Mouse (Mus musculus): ENCODE measurements around the gene Tdgf1. TPM values are rescaled to one million over a fixed set of nuclear protein-coding genes. Genes with fewer than 3 reads are reported as not detected.

Tdgf1 gene
- total RNA-seq, 2 experiments from 2014 or later: not detected

- peak; percentile 80 to 85 for DNase-seq (ENCODE audit: low spot score in 2 of 2)
Observed at GRCm38 (mm10) chr9:110953550-110954461, 7.8 kb upstream of the Tdgf1 start.

GRCm38 (mm10) chr9:110952931-110953549, 7.1 kb upstream of the Tdgf1 start:
- DNase-seq (ENCODE audit: low spot score in 2 of 2): no peak

GRCm38 (mm10) chr9:110952398-110952797, 6.4 kb upstream of the Tdgf1 start:
- DNase-seq (ENCODE audit: low spot score in 2 of 2): no peak

GRCm38 (mm10) chr9:110951866-110952265, 5.9 kb upstream of the Tdgf1 start:
- DNase-seq (ENCODE audit: low spot score in 2 of 2): no peak

- no peak for DNase-seq (ENCODE audit: low spot score in 2 of 2)
Observed at GRCm38 (mm10) chr9:110951397-110951796, 5.4 kb upstream of the Tdgf1 start, which contains the start of gene Lrrc2. Gene Lrrc2, plus strand, starts transcription at chr9:110951545.

- DNase-seq (ENCODE audit: low spot score in 2 of 2): no peak
Observed at GRCm38 (mm10) chr9:110950109-110950508, 4.2 kb upstream of the Tdgf1 start.

GRCm38 (mm10) chr9:110948813-110949310, 2.9 kb upstream of the Tdgf1 start:
- no peak for DNase-seq (ENCODE audit: low spot score in 2 of 2)

GRCm38 (mm10) chr9:110947900-110948299, 1.9 kb upstream of the Tdgf1 start:
- DNase-seq (ENCODE audit: low spot score in 2 of 2): no peak

- no peak for DNase-seq (ENCODE audit: low spot score in 2 of 2)
Observed at GRCm38 (mm10) chr9:110947261-110947661, 1.3 kb upstream of the Tdgf1 start.

GRCm38 (mm10) chr9:110946548-110947044, 638 bp upstream of the Tdgf1 start:
- no peak for DNase-seq (ENCODE audit: low spot score in 2 of 2)

GRCm38 (mm10) chr9:110945343-110945742, 615 bp downstream of the Tdgf1 start:
- no peak for DNase-seq (ENCODE audit: low spot score in 2 of 2)

GRCm38 (mm10) chr9:110944265-110944664, 1.7 kb downstream of the Tdgf1 start:
- DNase-seq (ENCODE audit: low spot score in 2 of 2): no peak

GRCm38 (mm10) chr9:110937506-110938490, 8.2 kb downstream of the Tdgf1 start:
- DNase-seq (ENCODE audit: low spot score in 2 of 2): no peak

GRCm38 (mm10) chr9:110935941-110936340, 10.0 kb downstream of the Tdgf1 start:
- DNase-seq (ENCODE audit: low spot score in 2 of 2): no peak

GRCm38 (mm10) chr9:110933850-110934437, 12.0 kb downstream of the Tdgf1 start:
- DNase-seq (ENCODE audit: low spot score in 2 of 2): peak; percentile 49 to 71

- DNase-seq (ENCODE audit: low spot score in 2 of 2): no peak
Observed at GRCm38 (mm10) chr9:110931573-110931972, 14.4 kb downstream of the Tdgf1 start.

- peak; percentile 83 to 86 for DNase-seq (ENCODE audit: low spot score in 2 of 2)
Observed at GRCm38 (mm10) chr9:110922759-110923158, 23.2 kb downstream of the Tdgf1 start.

- no peak for DNase-seq (ENCODE audit: low spot score in 2 of 2)
Observed at GRCm38 (mm10) chr9:110920665-110921419, 25.1 kb downstream of the Tdgf1 start.

- no peak for DNase-seq (ENCODE audit: low spot score in 2 of 2)
Observed at GRCm38 (mm10) chr9:110916786-110917185, 29.2 kb downstream of the Tdgf1 start, which contains the start of gene Fam240a. Gene Fam240a, minus strand, starts transcription at chr9:110916861.

Measured in layer of hippocampus, postnatal 10 days (tissue).